20 mouse cellular contexts compared by ENCODE assay signal in genomic region chr7:84611609-84612008, GRCm38 (mm10). TPM values are rescaled to one million over a fixed set of nuclear protein-coding genes. Genes with fewer than 3 reads are reported as not detected.
"Had no signal": no experiment of that assay in that cellular context is flagged by ENCODE, and none has a peak within 500 bp of the region (broad histone marks: within the 10 kb centered on the region; RNA-seq: fewer than 3 reads in every experiment).

No protein-coding gene starts in this region.

- DNase-seq: kidney, adult 8-10 months; kidney, postnatal 10 days; kidney, postnatal 36 days; layer of hippocampus, postnatal 36 days; left cerebral cortex, postnatal 4 days; liver, postnatal 0 days; lung, postnatal 10 days; lung, postnatal 36 days; right cerebral cortex, adult 18-20 months; right cerebral cortex, postnatal 14 days; spleen, adult 18-20 months; thymus, adult 18-20 months; thymus, postnatal 36 days had no signal

- H3K4me3 ChIP-seq: kidney, embryonic 15.5 days; limb, embryonic 12.5 days; limb, embryonic 15.5 days; lung, embryonic 15.5 days; midbrain, embryonic 13.5 days had no signal

- H3K36me3 ChIP-seq: midbrain, embryonic 13.5 days had no signal

- H3K27ac ChIP-seq: kidney, embryonic 15.5 days; limb, embryonic 12.5 days; limb, embryonic 15.5 days; liver, embryonic 14.5 days; lung, embryonic 15.5 days; midbrain, embryonic 13.5 days had no signal

- H3K27me3 ChIP-seq: kidney, embryonic 15.5 days; limb, embryonic 12.5 days; limb, embryonic 15.5 days; lung, embryonic 15.5 days; midbrain, embryonic 13.5 days had no signal

- ATAC-seq: liver, postnatal 0 days; midbrain, embryonic 13.5 days had no signal

- H3K9me3 ChIP-seq: kidney, embryonic 15.5 days; limb, embryonic 12.5 days; limb, embryonic 15.5 days; lung, embryonic 15.5 days; midbrain, embryonic 13.5 days had no signal

- H3K4me1 ChIP-seq: limb, embryonic 12.5 days; limb, embryonic 15.5 days; lung, embryonic 15.5 days; midbrain, embryonic 13.5 days had no signal

RNA-seq across cellular contexts. Expression of gene Fah, which starts 5.1 kb away (rescaled TPM):
- total RNA-seq: megakaryocyte, adult 5-6 weeks had no signal
